Mouse (Mus musculus) bone marrow macrophage, adult 2 months (primary cell): ENCODE results near the gene Atxn2l. TPM values are rescaled to one million over a fixed set of nuclear protein-coding genes. Genes with fewer than 3 reads are reported as not detected.
"Not testable (repeated sequence)": the region's sequence is repeated elsewhere in the genome, so short reads cannot be mapped to it uniquely, and the experiment has no call there.

Experiments
- H3K27ac ChIP-seq: 2 replicates; pipeline ENCODE4 v1.5.1; 2012; ENCODE audit warnings: low read depth, low read length; ENCODE audit not compliant: insufficient read depth
- H3K4me1 ChIP-seq: 2 replicates; pipeline ENCODE4 v1.6.1; 2012; ENCODE audit warnings: low read length; ENCODE audit not compliant: control insufficient read depth, insufficient read depth
- H3K4me3 ChIP-seq: 2 replicates; pipeline ENCODE4 v1.5.1; 2012; ENCODE audit warnings: mild to moderate bottlenecking, low read length, moderate library complexity; ENCODE audit not compliant: insufficient read depth
- CTCF ChIP-seq: IDR thresholded peaks from 2 replicates; pipeline ENCODE4 v1.5.1; 2012; ENCODE audit warnings: low read depth, mild to moderate bottlenecking, low read length, moderate library complexity
- POLR2A ChIP-seq: IDR thresholded peaks from 2 replicates; pipeline ENCODE4 v1.6.1; 2012; ENCODE audit warnings: mild to moderate bottlenecking, low read depth, low read length, borderline replicate concordance
- polyA plus RNA-seq: library from polyadenylated mRNA; stranded (reverse); fragments of >200 nt; gene quantifications from 2 replicates; pipeline ENCODE4 v1.2.4, GENCODE M21; 2012; ENCODE audit not compliant: missing spikeins, insufficient read depth, insufficient read length

Atxn2l gene
- polyA plus RNA-seq, 1 experiment, result 128 TPM

DNA sequence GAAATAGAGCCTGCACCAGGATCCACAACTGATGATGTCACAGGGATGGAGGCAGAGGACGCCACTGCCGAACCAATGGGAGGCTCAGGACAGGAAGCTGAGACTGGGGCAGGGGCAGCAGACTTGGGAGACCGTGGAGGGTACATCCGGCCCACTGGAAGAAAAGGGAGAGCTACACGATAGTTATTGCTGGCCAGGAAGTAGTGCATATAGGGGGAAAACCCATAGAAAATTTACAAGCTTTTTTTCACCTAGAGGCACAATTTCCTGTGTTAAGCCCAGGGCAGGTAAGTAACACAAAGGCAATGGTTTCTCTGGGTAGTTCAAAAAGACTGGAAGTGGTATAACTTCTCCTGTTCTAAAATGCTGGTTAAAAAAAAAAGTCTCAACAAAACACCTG is 6.8 kb downstream of the Atxn2l start:
- TF ChIP-seq POLR2A (no peak), CTCF (no peak)
- no peak overlapping the region for H3K27ac ChIP-seq
- H3K4me1 ChIP-seq, result peaks cover 2% of the 10 kb centered on the region; the same call in 1 of the 2 replicates
- no peak overlapping the region for H3K4me3 ChIP-seq

DNA sequence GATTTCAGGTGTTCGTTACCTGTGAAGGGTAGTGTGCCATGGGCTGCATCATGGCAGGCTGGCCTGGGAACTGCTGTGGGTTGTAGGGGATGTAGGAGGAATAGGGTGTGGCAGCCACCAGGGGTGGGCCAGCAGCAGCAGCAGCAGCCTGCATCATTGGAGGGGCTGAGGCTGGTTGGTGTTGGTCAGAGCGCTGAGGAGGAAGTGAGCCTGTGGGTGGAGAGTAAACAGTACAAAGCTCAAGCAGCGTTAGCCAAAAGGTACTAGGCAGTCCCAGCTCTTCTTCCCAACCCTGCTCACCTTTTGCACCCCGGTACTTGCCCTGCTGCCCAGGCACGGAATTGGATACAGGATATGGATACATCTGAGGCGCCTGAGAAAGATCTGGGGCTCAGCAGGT is 9.1 kb downstream of the Atxn2l start:
- no peak overlapping the region for H3K27ac ChIP-seq
- H3K4me3 ChIP-seq, result no peak overlapping the region
- TF ChIP-seq POLR2A, result no peak
- no peak for TF ChIP-seq CTCF
- H3K4me1 ChIP-seq, result no peaks in the 10 kb centered on the region

DNA sequence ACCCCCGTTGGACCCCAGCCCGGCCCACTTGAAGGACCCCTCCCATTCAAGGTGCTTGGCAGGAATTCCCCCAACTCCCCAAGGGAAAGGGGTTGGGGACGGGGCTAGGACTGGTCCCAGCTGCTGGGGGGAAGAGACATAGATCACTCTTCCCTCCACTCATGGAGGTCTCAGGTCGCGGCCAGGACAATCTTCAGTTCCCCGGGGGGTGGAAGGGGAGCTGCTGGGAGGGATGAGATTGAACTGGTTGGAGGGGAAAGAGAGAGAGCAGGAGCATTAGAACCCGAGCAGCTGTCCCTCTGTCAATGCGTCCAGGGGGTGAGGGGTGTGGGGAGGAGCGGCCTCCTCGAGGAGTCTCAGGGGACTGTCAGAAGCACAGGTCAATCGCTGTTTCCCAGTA is 11.3 kb downstream of the Atxn2l start:
- no peak overlapping the region for H3K27ac ChIP-seq
- TF ChIP-seq CTCF, result no peak
- TF ChIP-seq POLR2A, result no peak
- no peak overlapping the region for H3K4me3 ChIP-seq
- no peaks in the 10 kb centered on the region for H3K4me1 ChIP-seq

- Histone ChIP-seq H3K4me3 (no peak overlapping the region), H3K4me1 (no peaks in the 10 kb centered on the region), H3K27ac (no peak overlapping the region)
- TF ChIP-seq CTCF (no peak), POLR2A (no peak)
Measured at GRCm38 (mm10) chr7:126491005-126491404, 12.2 kb downstream of the Atxn2l start.

GRCm38 (mm10) chr7:126487617-126488385 is 15.4 kb downstream of the Atxn2l start:
- H3K4me1 ChIP-seq, result not testable (repeated sequence)
- H3K4me3 ChIP-seq, result peak overlapping the region; percentile 63
- peak overlapping the region; percentile 88 for H3K27ac ChIP-seq

DNA sequence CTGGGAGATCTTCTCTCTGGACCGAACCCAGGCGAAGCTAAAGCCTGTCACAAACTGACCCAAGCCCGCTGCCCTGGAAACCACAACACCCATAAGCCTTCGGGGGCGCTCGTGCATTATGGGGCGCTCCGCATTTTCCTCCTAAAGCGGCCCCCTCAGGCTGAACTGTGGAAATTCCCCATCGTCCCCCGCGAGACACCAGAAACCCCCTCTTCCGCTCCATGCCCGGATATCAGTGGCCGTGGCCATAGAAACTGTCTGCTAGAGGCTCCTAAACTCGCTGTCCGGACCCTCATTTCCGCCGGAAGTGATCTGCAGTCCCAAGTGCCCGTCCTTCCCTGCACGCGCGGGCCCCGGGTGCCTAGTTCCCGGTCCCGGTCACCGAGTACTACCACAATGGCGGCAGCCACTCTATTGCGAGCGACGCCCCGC is 16.2 kb downstream of the Atxn2l start, which contains the start of gene Tufm:
Gene Tufm, plus strand, starts transcription at position 310 of the 432 bp plus-strand sequence.
- Histone ChIP-seq H3K27ac (peak within 1 kb of the TSS; percentile 88), H3K4me1 (no peaks in the 10 kb centered on the region), H3K4me3 (peak within 1 kb of the TSS; percentile 63)
- TF ChIP-seq CTCF (no peak), POLR2A (no peak)

GRCm38 (mm10) chr7:126482392-126482871 is 20.8 kb downstream of the Atxn2l start:
- TF ChIP-seq POLR2A (no peak), CTCF (no peak)
- Histone ChIP-seq H3K4me3 (peak overlapping the region; percentile 59), H3K4me1 (no peaks in the 10 kb centered on the region), H3K27ac (peak overlapping the region; percentile 56)

- H3K27ac ChIP-seq, result no peak overlapping the region
- H3K4me1 ChIP-seq, result no peaks in the 10 kb centered on the region
- no peak for TF ChIP-seq POLR2A
- no peak for TF ChIP-seq CTCF
- no peak overlapping the region for H3K4me3 ChIP-seq
Measured at GRCm38 (mm10) chr7:126481699-126482098, 21.5 kb downstream of the Atxn2l start.

DNA sequence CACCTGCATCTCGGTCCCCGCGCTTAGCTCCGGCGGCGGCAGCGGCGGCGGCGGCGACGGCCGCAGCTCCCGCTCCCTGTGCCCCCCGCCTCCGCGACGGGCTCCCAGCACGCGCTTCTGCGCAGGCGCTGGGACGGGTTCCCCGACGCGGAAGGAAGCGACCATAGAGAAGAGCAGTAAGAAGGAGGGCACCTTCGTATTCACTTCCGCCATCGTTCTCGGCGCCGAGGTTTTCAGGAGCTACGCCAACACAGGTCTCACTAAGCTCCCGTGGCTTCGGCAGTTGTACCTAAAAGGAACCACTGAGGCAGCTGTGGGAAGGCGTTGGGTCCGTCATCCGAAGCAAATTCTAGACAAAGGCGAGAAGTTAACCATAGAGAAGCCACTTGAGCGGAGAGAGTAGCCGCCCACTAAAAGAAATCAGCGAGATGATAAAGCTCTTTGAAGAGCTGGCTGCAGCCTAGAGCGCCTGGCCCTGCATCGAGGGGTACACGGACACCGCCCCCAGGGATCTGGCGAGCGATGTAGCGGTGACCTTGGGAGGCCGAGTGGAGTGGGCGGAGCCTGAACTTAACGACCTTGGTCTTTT is 28.1 kb downstream of the Atxn2l start, which contains the start of gene Sh2b1:
Gene Sh2b1, minus strand, starts transcription at position 432 of the 589 bp plus-strand sequence.
- Histone ChIP-seq H3K27ac (peak within 1 kb of the TSS; percentile 93), H3K4me3 (peak within 1 kb of the TSS; percentile 94), H3K4me1 (peaks cover 13% of the 10 kb centered on the region)
- no peak for TF ChIP-seq CTCF
- TF ChIP-seq POLR2A, result no peak

DNA sequence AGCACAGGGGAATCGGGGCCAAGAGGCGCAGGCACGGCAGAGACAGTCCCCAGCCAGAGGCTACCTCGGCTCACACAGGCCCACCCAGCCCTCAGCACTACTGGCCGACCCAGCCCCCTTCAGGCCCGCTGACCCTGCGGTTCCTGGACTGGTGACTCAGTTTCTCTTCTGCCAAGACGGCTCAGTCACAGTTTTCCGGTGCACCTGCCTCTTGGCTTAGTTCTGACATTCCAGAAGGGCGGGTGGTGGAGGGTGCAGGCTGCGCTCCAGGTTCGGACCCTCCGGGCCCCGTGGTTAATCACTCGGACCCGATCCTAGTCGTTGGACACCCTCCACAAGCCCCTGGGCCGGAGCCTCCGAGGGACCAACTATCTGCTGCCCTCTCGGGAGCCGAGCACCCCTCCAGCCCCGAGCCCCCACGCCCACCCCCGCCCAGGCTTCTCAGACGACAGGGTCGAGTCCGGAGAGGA is 28.7 kb downstream of the Atxn2l start:
- Histone ChIP-seq H3K4me1 (peaks cover 17% of the 10 kb centered on the region), H3K27ac (0 out of 2 replicates have a peak overlapping the region, but pooled peaks have one; percentile 15), H3K4me3 (peak overlapping the region; percentile 94)
- TF ChIP-seq POLR2A, result no peak
